Mouse (Mus musculus) adrenal gland, adult 2 months (tissue): Measurements from ENCODE around the gene Rdh13. TPM values are rescaled to one million over a fixed set of nuclear protein-coding genes. Genes with fewer than 3 reads are reported as not detected.

Experiments
- DNase-seq: peaks from one replicate; pipeline ENCODE4 v3.0.0; 2021
- long read RNA-seq: library from polyadenylated mRNA; stranded (forward); transcript quantifications from one replicate; pipeline ENCODE4 v2.0.0, GENCODE M21; 2021
- polyA plus RNA-seq: library from polyadenylated mRNA; depleted of rRNA; stranded (reverse); fragments of >200 nt; gene quantifications from 2 replicates; pipeline ENCODE4 v1.2.3, GENCODE M21; 2012; rRNA removed
- total RNA-seq, 2 experiments: library from RNA; stranded (reverse); gene quantifications; 2 replicates each; pipeline ENCODE4 v1.2.3; 2021

Rdh13 gene
- 10 to 100 TPM; 17.5 to 19.7 TPM for total RNA-seq
- 11.5 and 13.1 TPM in 2 replicates for polyA plus RNA-seq
- long read RNA-seq, partial matches to known transcripts: 0 of 1 reads
- long read RNA-seq, other reads (novel, unspliced or antisense): 0 of 1 reads

- DNase-seq: peak; percentile 93
Observed at GRCm38 (mm10) chr7:4445216-4445791, at the start of gene Rdh13. Gene Rdh13, minus strand, starts transcription at chr7:4445649.

- DNase-seq: no peak
Observed at GRCm38 (mm10) chr7:4493991-4494390, 48.5 kb upstream of the Rdh13 start.

DNA sequence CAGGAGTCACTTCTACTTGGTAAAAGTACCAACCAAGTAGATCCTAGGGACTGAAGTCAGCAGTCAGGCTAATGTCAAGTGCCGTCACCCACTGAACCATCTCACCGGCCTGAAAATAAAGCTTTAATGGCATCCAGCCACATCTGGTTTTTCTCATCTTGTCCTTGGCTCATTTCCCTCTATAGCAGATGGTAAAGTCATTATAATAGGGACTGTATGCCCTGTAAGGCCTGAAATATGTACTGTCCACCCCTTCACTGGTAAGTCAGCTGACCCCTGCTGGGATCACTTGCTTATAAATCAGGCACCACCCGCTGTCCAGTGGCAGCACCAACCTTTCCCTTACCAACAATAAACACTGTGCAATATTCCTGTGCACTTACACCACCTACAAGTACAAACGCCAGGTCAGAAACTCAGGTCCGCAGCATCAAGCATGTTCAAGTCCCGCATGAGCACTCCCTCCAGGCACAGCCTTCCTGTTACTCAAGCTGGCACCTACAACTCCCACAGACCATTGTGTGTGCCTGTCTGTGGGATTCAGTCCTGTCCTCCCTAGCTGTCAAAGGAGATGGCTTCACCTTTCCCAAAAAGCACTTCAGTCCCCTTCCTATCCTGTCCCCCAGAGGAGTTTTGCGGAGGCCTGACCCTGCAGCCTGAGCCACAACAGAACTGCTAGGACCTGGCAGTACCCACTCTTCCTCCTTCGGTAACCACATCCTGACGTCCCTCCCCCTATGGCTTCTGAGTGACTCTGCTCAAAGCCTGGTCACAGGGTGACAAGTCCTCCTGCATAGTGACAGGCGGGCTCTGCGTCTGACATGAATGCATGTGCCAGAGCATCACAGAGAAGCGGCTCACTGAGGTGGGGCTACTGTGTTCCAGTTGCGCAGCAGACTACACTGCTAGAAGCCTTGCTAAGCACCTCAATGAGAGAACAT lies 47.1 kb upstream of the Rdh13 start:
- DNase-seq: no peak

DNA sequence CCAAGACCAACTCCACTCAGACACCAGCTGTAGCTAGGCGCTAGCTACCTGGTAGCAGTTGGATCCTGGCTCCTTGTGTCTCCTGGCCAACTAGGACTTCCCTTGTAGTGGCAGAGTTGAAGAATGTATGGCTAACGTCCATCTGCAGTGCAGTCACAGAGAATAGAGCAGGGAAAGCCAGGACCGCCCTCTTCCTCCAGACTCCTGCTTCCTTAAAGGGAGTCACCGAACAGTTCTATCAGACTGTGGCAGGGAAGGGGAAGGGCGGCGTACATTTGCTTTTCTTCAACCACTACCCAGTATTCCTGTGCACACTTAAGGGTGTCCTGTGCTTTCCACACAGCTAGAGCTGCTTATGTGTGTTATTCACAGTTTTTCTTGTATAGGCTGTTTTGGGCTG lies 45.9 kb upstream of the Rdh13 start:
- no peak for DNase-seq

- no peak for DNase-seq
Observed at GRCm38 (mm10) chr7:4482281-4482680, 36.8 kb upstream of the Rdh13 start.

DNA sequence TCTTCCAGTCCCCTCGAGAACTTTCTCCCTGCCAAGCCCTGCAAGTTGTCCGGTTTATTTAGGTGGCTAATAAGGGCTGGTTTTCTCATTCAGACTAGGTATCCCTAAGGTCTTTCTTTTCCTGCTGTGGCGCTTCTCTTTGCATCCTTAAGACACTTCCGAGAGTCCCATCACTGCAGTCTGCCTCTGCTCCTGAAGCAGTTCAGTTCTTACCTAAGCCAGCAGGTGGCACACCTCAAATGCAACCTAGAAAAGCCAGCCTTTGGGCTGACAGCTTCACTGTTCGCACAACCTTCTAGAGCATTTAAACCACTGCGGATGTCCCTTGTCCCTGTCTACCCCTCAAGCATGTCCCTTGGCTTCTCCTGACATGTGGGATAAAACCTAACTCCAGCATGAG lies 34.2 kb upstream of the Rdh13 start:
- no peak for DNase-seq

DNA sequence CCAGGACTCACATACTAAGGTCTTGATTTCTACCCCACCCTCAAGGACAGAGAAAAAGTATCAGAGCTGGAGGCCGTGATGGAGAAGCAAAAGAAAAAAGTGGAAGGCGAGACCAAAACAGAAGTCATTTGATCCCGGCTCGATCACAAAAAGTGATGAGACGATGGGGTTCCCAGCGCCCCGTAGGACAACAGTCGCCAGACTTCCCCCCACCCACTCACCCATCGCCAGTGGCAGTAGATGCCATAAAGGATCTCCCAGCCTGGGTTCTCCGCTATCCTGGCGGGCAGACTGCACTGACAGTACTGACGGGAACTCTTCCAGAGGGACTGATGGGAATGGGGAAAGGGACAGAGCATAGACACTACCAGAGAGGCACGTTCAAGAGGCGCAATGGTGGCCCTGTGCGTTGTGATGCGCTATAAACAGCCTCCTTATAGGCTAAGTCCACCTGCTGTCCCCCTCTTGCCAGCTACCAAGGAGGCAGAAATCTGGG lies 33.4 kb upstream of the Rdh13 start:
- no peak for DNase-seq

- DNase-seq: peak; percentile 88
Observed at GRCm38 (mm10) chr7:4478021-4478795, 32.8 kb upstream of the Rdh13 start.

GRCm38 (mm10) chr7:4473940-4474339 lies 28.5 kb upstream of the Rdh13 start:
- DNase-seq: no peak

GRCm38 (mm10) chr7:4471179-4471555 lies 25.7 kb upstream of the Rdh13 start:
- peak; percentile 88 for DNase-seq

DNA sequence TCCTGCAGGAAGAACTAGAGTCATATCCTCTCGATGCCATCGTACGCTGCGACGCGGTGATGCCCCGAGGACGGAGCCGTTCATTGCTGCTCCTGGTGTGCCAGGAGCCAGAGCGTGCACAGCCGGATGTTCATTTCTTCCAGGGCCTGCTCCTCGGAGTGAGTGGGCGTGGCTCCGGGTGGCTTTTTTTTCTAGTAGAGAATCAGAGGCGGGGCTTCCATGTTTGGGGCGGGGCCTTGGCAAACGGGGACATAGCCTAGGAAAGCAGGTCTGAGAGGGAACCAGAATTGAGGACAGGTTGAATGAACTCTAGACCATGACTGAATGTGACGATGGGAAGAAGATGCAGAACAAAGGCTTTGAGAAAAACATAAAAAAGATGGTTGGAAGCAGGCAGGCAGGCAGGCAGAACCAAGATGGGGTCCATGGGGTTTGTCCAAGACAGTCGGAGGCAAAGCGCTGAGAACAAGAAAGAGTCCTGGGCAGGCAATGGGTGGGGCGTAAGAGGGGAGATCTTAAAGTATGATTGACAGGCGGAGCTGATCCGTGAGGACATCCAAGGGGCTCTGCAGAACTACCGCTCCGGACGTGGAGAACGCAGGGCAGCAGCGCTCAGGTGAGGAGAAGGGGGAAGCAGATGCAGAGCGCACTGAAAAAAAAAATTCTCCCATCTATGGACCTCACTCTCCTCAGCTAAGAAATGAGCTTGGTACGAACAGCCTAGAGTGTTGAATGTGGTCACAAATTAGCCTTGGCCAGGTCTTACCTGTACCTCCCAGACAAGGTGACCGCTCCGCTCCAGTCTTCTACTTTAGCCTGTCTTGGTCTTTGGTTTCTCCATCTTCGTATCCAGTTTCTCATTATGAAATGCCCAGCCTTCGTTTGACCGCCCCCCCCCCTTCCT lies 25.1 kb upstream of the Rdh13 start:
- DNase-seq: peak; percentile 75

DNA sequence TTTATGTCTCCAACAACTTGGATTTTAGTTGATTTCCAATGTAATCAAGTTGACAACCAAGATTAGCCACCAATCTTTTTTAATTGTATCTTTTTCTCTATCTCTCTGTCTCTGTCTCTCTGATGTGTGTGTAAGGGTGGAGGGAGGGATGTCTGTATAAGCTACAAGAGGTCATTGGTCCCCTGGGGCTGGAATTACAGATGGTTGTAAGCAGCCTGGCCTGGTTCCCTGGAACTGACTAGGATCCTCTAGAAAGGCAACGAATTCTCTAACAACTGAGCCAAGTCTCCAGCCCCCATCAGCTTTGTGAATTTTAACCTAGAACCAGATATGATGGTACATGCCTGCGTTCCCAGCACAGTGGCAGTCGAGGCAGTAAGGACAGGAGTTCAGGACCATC lies 22.4 kb upstream of the Rdh13 start:
- DNase-seq: no peak

- DNase-seq: no peak
Observed at GRCm38 (mm10) chr7:4464194-4464824, 18.9 kb upstream of the Rdh13 start.

DNA sequence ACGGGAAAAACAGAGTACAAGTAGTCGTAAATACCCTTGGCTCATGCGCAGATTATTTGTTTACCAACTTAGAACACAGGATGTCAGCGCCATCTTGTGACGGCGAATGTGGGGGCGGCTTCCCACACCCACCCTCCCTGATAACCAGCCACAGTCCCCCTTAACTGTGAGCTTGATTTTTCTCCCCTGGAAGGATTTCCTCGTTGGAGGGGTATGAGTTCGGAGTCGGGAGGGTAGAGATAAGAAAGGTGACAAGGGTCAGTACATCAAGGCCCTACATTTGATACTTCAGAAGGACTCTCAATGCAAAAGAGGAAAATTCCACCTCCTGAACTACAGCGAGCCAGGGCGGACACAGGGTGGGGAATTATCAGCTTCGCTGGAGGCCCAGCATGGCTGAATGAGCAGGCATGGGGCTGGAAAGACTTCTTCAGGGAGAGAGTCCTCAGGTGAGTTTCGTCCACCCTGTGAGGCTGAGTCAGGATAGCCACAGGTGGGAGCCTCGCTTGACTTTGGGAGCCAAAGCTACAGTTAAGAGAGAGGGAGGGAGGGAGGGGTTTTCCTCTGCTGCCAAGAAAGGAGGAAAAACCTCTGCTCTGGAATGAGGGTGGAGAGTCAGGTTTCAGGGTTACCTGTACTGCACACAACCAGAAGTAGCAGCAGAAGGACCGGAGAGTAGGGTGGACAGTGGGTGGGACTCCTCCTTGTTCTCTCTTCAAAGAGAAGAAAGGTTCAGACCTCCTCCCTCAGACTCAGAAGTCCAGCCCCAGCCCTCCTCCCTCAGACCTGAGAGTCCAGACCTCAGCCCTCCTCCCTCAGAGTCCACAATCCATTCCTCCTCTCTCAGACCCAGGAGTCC lies 15.4 kb upstream of the Rdh13 start, which contains the start of gene Eps8l1:
TSS of gene Eps8l1 (plus strand) at position 99 of the 859 bp plus-strand sequence.
- DNase-seq: no peak

DNA sequence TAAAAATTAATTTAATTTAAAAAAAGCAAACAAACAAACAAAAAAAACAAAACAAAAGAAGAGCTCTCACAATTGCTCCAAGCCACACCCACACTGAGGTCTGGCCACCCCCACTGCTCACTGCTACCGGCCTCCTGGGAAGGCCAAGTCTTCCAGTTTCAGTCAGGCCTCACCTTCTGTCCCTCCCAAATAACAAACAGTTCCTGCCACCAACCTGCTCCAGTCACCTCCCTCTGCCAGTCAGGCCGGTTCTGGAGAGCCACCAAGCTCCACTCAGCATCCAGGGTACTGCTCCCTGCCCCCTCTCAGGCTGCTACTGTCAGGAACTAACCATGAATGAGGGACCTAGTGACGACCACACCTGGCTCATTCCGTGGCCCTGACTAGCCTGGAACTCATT lies 7.2 kb upstream of the Rdh13 start:
- DNase-seq: no peak

DNA sequence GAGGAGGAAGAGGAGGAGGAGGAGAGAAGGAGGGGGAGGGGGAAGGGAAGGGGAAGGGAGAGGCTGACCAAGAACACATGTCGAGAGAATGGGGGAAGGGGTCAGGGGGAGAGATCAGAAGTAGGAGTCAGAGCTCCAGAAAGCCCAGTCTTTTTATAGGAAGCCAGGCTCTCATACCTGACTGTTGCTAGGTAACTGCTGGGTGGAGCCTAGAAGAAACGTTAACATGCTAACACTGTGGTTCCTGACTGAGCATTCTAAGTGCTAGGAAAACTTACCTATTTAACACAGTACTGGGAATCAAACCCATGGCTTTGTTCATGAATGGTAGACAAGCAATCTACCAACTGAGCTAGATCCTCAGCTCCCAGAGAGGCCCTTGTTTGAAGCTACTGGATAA lies 3.8 kb upstream of the Rdh13 start:
- DNase-seq: no peak

GRCm38 (mm10) chr7:4448439-4448838 lies 3.0 kb upstream of the Rdh13 start:
- no peak for DNase-seq

DNA sequence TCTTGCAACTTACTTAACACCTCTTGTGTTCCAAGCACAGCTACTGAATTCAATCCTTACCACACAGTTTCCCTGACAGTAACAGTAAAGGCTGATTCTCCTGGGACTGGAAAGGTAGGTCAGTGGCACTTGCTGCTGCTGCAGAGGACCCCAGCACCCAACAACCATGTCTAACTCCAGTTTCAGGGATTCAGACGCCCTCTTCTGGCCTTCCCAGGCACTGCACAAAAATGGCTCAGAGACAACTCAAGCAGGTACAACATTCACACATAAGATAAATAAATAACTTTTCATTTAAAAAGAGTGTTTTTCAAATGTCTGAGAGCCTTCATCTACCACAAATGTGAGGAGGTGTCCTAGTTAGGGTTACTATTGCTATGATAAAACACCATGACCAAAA lies 1.7 kb upstream of the Rdh13 start:
- no peak for DNase-seq

DNA sequence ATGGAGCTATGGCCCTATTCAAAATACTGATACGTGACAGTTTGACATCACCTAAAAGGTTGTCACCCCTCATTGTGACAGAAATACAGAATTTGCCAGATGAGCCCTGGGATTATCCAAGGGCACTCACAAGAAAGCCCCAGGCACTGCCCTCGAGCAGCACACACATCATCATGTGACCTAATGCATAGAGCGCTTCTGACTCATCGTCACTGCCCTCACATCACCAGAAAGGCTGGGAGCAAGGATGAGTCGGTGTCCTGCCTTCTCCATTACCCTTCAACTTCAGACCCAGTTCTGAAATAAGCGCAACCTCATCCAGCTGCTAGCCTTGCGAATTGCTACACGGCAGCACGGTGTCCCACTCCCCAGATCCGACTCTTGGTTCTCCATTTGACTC lies 4.9 kb downstream of the Rdh13 start:
- DNase-seq: no peak

GRCm38 (mm10) chr7:4437721-4438120 lies 7.7 kb downstream of the Rdh13 start:
- DNase-seq: no peak
